Mouse (Mus musculus): ENCODE data around the gene Ccno.

Ccno gene

DNA sequence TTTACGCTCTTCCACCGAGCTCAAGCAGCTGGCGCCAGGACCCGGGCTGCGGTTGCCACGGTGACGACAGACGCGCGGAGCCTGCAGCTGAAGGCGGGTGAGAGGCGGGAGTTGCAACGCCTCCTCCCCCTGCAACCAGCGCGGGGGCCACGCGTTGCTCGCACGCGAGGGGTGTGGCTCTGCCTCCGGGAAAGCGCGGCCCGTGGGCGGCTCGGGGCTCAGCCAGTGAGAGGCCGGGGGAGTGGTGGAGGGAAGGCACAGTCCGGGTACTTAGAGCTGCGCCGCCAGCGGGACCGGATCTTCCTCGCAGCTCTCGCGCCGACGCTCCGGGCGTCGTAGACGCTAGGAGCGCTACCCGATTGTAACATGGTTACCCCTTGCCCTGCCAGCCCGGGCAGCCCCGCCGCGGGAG is at the start of gene Ccno:
Ccno (plus strand) TSS at position 271 of the 412 bp plus-strand sequence.
- peak; percentile 93 for DNase-seq (ENCODE audit: low spot score)

DNA sequence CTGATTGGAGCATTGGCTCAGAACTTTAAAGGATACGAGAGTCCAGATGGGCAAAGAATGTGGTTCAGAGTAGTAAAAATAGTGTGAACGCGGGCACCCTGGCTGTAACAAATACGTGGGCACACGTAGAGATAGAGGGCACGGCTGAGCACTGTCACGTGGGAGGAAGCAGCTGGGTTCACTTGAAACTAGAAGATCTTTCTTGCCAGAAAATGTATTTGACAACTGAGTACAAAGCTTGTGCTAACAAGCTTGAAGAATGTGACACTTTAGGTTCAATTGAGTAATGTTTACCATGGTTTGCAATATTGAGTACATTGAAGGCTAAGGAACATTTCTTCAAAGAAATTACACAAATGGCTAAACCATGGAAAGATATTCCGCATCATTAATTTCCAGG is 49.5 kb upstream of the Ccno start:
- no peak for DNase-seq (ENCODE audit: low spot score)

DNA sequence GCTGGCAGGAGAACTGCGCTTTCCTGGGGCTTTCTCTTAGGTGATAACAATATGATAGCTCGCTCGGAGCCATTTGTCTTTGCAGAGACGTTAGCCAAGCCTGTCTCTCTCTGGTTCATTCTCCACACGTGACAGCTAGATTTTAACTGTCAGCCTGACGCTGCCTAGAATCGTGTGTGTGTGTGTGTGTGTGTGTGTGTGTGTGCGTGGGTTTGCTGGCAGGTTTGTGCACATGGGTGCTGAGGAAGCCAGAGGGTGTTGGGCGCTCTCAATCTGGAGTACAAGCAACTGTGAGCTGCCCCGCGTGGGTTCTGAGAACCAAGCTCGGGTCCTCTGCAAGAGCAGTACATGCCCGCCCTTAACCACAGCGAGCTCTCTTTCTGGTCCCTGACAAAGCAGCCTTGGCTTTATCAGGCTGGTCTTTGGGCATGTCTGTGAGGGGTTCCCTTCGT is 45.7 kb upstream of the Ccno start:
- no peak for DNase-seq (ENCODE audit: low spot score)

DNA sequence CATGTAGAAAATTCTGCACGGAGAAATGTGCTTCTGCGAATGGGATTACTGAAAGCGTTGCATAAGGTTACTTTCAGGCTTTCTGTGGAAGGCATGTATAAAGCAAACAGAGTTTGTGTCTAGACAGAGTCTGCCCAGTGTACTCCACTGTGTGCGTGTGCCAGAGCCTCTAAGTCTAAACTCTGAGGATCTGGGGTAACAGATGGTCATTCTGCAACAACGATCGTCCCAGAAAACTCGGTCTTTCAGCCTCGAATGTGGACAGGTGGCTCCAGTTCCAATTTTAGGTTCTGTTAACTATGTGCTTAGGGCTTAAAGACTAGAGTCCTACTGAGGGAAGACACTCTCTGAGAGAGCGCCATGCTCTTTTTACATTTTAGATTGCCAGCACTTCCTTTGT is 42.3 kb upstream of the Ccno start:
- peak; percentile 11 for DNase-seq (ENCODE audit: low spot score)

DNA sequence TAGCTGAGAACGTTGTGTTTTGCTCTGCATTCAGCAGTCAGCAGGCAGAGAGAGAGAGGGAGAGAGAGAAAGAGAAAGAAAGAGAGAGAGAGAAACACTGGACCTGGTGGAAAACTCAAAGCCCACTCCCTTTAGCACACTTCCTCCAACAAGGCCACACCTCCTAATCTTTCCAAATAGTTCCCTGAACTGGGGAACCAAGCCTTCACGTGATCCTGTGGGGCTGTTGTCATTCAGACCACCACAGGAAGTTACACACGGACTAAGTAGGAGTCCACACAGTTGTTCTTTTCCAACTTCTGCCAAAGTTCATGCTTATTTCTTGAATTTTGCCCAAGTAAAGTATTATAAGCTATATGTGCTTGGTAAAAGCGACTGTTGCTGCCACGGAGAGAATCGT is 41.7 kb upstream of the Ccno start:
- peak; percentile 2 for DNase-seq (ENCODE audit: low spot score)

DNA sequence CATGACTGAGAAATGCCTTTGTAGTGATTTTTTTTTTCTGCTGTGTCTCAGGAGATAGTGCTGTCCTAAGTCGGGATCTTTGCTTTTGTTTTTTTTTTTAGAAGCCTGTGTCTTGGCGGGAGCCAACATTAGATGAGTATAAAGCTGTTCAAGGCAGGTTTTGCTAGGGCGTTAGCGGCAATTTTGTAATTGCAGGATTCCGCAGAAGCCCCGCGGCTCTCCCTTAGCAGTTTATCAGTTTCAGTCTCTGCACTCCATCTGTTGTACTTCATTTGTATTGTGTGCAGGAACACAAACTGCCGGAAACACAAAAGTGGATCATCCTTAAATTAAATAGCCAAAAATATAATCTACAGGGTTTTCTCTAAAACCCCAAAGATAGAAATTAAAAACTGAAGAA is 33.5 kb upstream of the Ccno start:
- DNase-seq (ENCODE audit: low spot score) = no peak

DNA sequence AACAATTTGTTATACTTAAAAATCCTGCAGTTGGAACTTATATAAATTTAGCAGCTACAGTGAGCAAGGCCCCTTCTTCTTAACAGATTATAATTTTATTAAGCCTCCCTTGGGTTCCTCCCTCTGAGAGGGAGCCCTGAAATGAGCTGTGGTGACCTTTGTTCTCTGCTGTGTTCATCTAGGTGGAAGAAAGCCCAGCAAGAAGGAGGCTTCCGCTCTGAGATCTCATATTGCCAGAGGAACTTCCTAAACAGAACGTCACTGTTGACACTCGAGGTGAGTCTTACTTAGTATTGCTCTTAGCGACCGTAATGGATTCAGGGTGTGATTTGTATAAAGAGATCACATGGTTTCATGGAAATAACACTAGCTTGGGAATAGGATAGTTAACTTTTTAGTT is 24.5 kb upstream of the Ccno start:
- no peak for DNase-seq (ENCODE audit: low spot score)

DNA sequence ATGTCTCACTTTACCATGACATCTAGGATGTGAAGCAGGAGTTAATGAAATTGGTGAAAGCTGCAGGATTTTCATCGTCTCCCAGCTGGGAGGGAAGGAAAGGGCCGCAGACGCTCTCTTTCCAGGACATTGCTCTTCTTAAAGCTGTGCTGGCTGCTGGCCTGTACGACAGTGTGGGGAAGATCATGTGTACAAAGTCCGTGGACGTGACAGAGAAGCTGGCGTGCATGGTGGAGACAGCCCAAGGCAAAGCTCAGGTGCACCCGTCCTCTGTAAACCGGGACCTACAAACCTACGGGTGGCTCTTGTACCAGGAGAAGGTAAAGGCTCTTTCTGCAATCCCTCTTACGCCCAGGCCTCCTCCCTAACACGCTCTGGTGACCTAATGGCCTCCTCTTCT is 23.2 kb upstream of the Ccno start:
- no peak for DNase-seq (ENCODE audit: low spot score)

DNA sequence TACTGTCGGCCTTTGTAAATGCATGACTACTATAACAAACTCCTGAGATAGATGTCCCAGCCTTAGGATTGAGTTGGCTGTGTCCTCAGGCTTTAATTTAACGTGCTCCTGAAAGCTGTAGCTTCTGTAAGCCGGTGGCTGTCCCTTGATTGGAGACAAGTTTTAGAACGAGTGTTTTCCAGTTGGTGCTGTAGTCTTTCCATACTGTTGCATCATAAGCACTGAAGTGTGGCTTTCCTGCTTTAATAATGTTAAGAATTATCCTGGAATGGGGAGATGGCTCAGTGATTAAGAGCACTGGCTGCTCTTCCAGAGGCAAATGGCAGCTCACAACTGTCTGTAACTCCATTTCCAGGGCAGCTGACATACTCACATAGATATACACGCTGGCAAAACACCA is 20.3 kb upstream of the Ccno start:
- no peak for DNase-seq (ENCODE audit: low spot score)

DNA sequence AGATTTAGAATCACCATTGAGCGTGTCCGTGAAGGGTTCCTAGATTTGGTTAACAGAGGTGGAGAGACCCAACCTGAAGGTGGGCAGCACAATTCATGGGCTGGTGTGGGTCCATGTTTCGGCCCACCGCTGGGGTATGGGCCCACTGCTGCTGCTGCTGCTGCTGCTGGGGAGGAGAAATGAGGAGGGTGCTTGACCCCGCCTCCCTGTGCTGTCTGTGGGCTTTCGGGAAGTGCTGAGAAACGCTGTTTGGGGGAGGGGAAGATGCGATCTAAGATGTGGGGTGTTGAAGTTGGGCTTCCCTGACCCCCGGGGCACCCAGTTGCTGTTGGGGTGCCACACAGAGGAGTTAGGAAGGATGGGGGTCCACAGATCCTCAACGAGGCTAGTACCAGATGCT is 10.9 kb upstream of the Ccno start:
- DNase-seq (ENCODE audit: low spot score) = no peak

DNA sequence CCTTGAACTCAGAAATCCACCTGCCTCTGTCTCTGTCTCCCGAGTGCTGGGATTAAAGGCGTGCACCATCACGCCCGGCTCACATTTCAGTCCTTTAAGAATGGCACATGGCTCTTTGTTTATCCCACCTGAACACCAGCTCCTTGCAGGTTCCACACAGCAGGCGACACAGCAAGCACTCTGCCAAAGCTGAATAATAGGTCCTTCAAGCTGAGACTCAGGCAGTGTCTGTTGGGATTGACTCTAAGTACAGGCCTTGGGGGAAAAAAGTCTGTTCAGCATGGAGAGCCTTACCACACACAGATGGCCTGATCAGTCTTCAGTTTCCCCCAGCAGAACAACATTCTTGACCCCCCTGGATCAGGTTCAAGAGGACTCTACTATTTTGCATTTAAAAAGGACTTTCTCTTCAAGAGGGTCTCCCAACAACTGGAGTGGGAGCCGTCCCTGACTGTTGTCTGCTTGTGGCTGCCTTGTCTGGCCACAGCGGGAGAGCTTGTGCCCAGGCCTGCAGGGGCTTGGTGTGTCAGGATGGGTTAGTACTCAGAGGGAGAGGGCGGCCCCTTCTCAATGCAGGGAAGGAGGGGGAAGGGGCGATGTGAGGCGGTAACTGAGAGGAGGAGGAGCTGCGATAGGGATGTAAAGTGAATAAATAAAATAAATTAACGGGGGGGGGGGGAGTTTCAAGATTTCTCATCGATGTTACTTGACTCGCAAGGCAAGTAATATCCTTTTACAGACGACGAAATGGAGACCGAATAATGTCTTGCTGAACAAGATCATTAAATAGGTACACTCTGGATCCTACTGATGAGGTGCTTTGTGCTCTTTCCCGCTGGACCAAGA is 1.8 kb upstream of the Ccno start:
- peak; percentile 43 for DNase-seq (ENCODE audit: low spot score)

DNA sequence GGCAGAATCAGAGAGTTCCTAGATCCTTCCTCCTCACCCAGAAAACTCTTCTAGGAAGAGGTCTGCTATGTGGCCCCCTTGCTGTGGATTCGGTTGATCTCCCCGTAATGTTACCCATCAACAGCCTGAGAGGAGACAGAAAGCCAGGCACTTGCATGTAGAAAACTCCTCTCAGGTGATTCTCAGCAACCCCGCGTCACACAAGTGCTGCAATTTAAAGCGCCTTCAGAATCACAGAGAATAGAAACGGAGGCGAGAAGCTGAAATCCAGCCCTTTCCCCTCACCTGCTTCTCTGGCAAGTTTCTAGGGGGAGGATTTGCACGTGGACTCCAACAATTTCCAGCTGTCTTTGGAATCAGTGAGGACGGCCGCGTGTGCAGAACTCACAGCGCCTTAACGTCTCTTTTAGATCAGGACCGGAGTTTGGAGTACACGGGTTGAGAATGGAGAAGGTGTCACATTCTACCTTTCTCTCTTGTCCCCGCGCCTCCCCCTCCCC is 1.1 kb upstream of the Ccno start:
- no peak for DNase-seq (ENCODE audit: low spot score)

DNA sequence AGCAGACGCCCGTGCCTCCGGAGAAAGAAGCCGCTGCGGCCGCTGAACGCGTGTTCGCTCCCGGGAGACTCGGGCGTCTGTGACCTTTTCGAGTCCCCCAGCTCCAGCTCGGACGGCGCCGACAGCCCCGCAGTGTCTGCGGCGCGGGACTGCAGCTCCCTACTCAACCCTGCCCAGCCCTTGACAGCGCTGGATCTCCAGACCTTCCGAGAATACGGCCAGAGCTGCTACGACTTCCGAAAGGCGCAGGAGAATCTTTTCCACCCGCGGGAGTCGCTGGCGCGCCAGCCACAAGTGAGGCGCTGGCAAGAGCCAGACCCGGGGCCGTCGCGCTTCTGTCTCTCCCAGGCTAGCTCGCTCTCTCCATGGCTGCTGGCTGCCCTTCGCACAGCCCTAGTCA is 389 bp downstream of the Ccno start:
- no peak for DNase-seq (ENCODE audit: low spot score)

DNA sequence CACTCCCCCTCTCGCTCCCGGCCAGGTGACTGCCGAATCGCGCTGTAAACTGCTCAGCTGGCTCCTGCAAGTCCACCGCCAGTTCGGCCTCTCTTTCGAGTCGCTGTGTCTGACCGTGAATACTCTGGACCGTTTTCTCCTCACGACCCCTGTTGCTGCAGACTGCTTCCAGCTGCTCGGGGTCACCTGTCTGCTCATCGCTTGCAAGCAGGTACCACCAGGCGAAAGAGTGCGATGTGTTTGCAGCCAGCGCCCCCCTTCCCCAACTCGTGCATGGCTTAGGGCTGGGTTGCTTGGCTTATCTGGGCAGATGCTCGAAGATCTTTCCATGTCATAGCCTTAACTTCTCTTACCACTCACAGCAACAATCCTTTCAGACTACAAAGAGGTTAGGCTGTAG is 1.3 kb downstream of the Ccno start:
- peak; percentile 43 for DNase-seq (ENCODE audit: low spot score)

DNA sequence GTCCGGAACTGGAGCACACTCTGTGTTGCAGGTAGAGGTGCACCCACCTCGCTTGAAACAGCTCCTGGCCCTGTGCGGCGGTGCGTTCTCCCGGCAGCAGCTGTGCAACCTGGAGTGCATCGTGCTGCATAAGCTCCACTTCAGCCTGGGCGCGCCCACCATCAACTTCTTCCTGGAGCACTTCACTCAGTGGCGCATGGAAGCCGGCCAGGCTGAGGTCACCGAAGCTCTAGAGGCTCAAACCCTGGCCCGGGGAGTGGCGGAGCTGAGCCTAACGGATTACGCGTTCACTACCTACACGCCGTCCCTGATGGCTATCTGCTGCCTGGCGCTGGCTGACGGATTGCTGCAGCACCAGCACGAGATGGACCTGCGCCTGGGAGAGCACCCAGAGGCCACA is 1.9 kb downstream of the Ccno start:
- DNase-seq (ENCODE audit: low spot score) = peak; percentile 46

DNA sequence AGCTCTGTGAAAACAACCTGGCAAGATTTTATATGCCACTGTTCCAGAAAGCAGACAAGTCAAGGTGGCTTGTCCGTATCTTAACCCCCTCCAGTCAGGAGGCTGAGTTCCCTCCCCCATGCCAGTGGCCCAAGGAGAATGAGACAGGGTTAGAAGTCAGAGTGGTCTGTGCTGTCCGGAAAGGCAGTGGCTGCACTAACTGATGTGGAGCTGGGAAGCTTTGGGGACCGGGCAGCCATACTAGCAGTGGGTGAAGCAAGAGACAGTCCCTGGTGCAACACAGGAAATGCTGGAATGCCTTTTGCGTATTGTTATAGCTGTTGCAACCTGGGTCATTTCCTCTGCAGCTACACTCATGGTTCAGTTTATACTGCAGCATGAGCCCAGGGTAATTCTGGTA is 2.7 kb downstream of the Ccno start:
- DNase-seq (ENCODE audit: low spot score) = peak; percentile 37

DNA sequence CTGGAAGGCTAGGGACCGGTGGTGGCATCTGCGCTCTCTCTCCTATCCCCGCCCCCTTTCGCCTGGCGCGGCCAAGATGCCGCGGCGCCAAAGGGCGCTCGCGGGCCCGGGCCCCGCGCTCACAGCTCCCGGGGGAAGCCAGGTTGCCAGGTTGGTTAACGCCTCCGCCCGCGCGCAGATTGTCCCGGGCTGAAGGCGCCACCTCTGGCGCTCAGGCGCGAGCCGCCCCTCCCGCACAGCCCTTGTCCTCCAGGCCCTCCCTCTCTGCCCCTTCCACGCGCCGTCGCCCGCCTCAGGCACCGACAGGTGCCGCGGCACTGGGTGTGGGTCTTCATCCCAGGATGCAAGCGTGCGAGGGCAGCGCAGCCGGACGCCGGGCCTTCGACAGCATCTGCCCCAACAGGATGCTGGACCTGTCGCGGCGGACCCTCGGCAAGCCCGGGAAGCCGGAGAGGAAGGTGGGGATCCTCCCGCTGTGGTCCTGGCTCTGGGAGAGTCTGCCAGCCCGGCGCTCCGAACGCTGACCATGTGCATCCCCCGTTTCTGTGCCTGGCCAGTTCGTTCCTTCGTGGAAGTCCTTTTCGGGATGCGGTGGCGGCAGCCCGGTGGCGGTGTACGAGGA is 6.0 kb downstream of the Ccno start, which contains the start of gene Mcidas:
Mcidas (plus strand) TSS at position 315 of the 622 bp plus-strand sequence.
- DNase-seq (ENCODE audit: low spot score) = peak; percentile 47

DNA sequence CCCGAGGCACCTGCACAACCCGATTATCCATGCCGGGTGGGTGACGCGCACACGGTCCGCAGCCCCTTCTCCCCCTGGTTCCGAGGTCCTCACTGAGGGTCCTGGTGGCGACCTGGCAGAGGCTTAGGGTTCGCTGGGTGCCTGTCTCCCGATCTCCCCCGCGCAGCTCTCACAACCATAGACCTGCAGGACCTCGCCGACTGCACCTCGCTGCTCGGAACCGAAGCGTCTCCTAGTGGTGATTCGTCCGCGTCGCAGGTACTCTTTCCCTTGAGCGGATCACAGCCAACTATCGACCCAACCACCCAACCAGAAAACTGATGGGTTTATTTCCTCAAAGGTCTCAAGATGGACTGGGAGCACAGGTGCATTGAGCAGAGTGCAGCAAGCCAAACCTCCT is 6.6 kb downstream of the Ccno start:
- peak; percentile 72 for DNase-seq (ENCODE audit: low spot score)

DNA sequence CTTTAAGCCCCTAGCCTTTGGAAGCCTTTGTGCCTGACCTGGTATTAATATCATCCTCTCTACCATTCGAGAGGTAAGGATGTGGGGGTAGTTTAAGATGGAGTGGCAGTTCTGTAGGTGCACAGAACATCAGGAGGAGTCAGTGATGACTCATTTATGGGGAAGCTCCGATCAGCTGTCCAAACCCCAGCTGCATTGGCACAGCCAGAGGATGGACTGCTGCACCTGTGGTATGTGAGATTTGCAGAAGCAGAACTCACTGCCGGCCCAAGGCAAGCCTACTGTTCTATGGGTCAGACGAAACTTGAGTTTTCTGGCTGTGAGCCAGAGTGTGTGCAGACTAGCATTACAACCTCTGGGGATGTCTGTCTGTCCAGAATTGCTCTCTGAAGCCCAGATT is 8.8 kb downstream of the Ccno start:
- no peak for DNase-seq (ENCODE audit: low spot score)

DNA sequence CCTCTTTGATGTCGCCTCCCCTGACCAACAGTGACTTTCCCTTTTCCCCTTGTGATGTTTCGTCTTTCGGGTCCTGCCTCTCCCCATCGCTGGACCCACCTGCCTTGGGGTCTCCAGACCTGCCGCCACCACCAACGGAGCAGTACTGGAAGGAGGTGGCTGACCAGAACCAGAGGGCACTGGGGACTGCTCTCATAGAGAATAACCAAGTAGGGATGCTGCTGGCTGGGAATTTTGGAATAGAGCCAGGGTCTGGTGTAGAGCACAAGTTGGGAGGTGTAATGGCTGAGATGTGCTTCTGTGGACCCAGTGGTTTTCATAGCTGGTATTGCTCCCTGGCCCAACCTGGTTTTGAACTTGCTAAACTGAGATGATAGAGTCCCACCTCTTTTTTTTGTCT is 9.8 kb downstream of the Ccno start:
- DNase-seq (ENCODE audit: low spot score) = no peak

DNA sequence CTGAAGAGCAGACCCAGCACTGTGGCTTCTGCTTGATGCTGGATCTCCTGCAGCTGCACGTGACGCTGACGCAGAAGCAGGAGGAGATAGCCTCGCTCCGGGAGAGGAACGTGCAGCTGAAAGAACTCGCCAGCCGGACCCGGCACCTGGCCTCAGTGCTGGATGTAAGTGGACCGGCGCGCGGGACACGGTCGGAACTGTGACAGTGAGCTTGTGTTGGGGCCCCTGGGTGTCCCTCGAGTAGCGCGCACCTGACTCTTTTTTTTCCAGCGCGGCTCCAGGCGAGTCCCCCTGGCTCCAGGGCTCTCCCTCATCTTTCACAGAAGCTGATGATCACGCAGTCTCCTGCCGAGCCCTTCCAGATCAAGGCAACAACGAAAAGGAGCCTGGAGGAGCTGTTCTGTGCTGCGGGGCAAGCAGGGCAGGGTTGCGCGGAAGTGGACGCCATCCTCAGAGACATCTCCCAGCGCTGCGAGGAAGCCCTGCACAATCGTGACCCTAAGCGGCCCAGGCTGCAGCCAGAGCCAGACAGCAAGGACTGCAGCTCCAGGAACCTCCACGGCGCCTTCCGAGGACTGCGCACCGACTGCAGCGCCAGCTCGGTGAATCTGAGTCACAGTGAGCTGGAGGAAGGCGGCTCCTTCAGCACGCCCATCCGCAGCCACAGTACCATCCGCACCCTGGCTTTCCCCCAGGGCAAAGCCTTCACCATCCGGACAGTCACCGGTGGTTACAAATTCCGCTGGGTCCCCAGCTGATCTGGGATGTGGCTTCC is 11.0 kb downstream of the Ccno start:
- DNase-seq (ENCODE audit: low spot score) = peak; percentile 43

DNA sequence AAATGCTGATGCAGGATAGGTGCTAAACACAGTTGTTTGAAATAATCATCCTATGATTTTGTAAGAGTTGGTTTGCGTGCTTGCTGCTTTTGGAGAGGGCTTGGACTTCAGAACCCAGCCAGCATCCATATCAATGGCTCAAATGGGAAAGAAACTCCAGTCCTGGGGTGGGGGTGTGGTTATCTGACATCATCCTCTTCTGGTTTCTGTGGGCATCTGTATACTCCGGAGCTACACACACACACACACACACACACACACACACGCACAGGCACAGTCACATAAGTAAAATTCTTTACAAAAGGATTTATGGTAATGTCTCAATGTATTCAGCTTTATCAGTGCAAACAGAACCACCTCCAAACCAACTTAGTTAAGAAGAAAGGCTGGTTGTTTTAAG is 12.5 kb downstream of the Ccno start:
- DNase-seq (ENCODE audit: low spot score) = no peak

Measured in testis, postnatal 10 days (tissue).